In genomic region chr5:114745581-114745980, GRCm38 (mm10) we compare ENCODE assay signal across 16 mouse cellular contexts. TPM values are rescaled to one million over a fixed set of nuclear protein-coding genes. Genes with fewer than 3 reads are reported as not detected.
DNase-seq lines count a peak whose midpoint lies in the region; ATAC-seq lines count a peak whose summit lies in the region.
"Had no signal": no experiment of that assay in that cellular context is flagged by ENCODE, and none has a peak within 500 bp of the region (broad histone marks: within the 10 kb centered on the region; RNA-seq: fewer than 3 reads in every experiment).

No protein-coding gene starts in this region.

- H3K27me3 ChIP-seq in kidney, embryonic 16.5 days (ENCODE audit: insufficient read depth, low read length): no peaks in the 10 kb centered on the region
- H3K27me3 ChIP-seq in splenic B cell, adult 2 months (ENCODE audit: control insufficient read depth, insufficient read depth, low read length, poor library complexity, severe bottlenecking): no peaks in the 10 kb centered on the region
- H3K27me3 ChIP-seq in liver, embryonic 12.5 days (replicated peaks): no peaks in the 10 kb centered on the region
- H3K27me3 ChIP-seq: hindbrain, embryonic 13.5 days; liver, embryonic 15.5 days; neural tube, embryonic 12.5 days had no signal

- H3K9ac ChIP-seq in kidney, embryonic 16.5 days (replicated peaks; ENCODE audit: low read length): no peak overlapping the region
- no peak overlapping the region for H3K9ac ChIP-seq in liver, embryonic 12.5 days
- H3K9ac ChIP-seq: hindbrain, embryonic 13.5 days; liver, embryonic 15.5 days; neural tube, embryonic 12.5 days had no signal

- peaks cover 68% of the 10 kb centered on the region for H3K36me3 ChIP-seq in kidney, embryonic 16.5 days (ENCODE audit: insufficient read depth, low read length)
- peaks cover 26% of the 10 kb centered on the region for H3K36me3 ChIP-seq in splenic B cell, adult 2 months (ENCODE audit: control insufficient read depth, insufficient read depth, low read length, poor library complexity, severe bottlenecking)
- H3K36me3 ChIP-seq in liver, embryonic 12.5 days: peaks cover 91% of the 10 kb centered on the region

- no peaks in the 10 kb centered on the region for H3K9me3 ChIP-seq in kidney, embryonic 16.5 days (ENCODE audit: low read length)
- H3K9me3 ChIP-seq in liver, embryonic 12.5 days (replicated peaks): no peaks in the 10 kb centered on the region
- H3K9me3 ChIP-seq: hindbrain, embryonic 13.5 days; limb, embryonic 10.5 days; liver, embryonic 15.5 days; neural tube, embryonic 12.5 days had no signal

- no peak overlapping the region for H3K4me3 ChIP-seq in kidney, embryonic 16.5 days (ENCODE audit: low read length)
- no peak overlapping the region for H3K4me3 ChIP-seq in liver, embryonic 12.5 days
- H3K4me3 ChIP-seq: erythroblast, embryonic 14.5 days; hindbrain, embryonic 13.5 days; limb, embryonic 10.5 days; liver, embryonic 15.5 days; neural tube, embryonic 12.5 days had no signal

- DNase-seq in cerebellum, postnatal 10 days: peak; percentile 72 to 79
- no peak for DNase-seq in cerebellum, adult 9-10 months
- DNase-seq in kidney, adult 18-20 months: peak; percentile 38
- DNase-seq in spleen, adult 18-20 months: peak; percentile 30 to 37
- no peak for DNase-seq in spleen, postnatal 4 days (ENCODE audit: low spot score in 2 of 2)
- peak; percentile 15 for DNase-seq in splenic B cell, adult 2 months (ENCODE audit: low read depth, low spot score)
- DNase-seq: adrenal gland, postnatal 25 days had no signal

- H3K27ac ChIP-seq in kidney, embryonic 16.5 days (ENCODE audit: low read length): no peak overlapping the region
- H3K27ac ChIP-seq in liver, embryonic 12.5 days: no peak overlapping the region
- H3K27ac ChIP-seq: hindbrain, embryonic 13.5 days; limb, embryonic 10.5 days; liver, embryonic 15.5 days; neural tube, embryonic 12.5 days had no signal

- no peaks in the 10 kb centered on the region for H3K4me1 ChIP-seq in kidney, embryonic 16.5 days (ENCODE audit: insufficient read depth, low read length)
- H3K4me1 ChIP-seq in liver, embryonic 12.5 days: no peaks in the 10 kb centered on the region
- H3K4me1 ChIP-seq: hindbrain, embryonic 13.5 days; limb, embryonic 10.5 days; liver, embryonic 15.5 days; neural tube, embryonic 12.5 days had no signal

- H3K4me2 ChIP-seq in kidney, embryonic 16.5 days (replicated peaks; ENCODE audit: low read depth, low read length): no peak overlapping the region
- H3K4me2 ChIP-seq in liver, embryonic 12.5 days: no peak overlapping the region
- H3K4me2 ChIP-seq: hindbrain, embryonic 13.5 days; liver, embryonic 15.5 days; neural tube, embryonic 12.5 days had no signal

- 85% methylated on average over 5 of the region's 5 CpGs for WGBS in kidney, embryonic 16.5 days
- 75% methylated on average over 5 of the region's 5 CpGs for WGBS in liver, embryonic 12.5 days (ENCODE audit: insufficient replicate concordance)

- no peak for ATAC-seq in kidney, embryonic 16.5 days (ENCODE audit: low FRiP score, low TSS enrichment)
- no peak for ATAC-seq in liver, embryonic 12.5 days
- ATAC-seq: intestine, postnatal 0 days; midbrain, embryonic 16.5 days had no signal

RNA-seq across cellular contexts. Expression of gene Ankrd13a, which starts 28.9 kb away (rescaled TPM):
- polyA plus RNA-seq in kidney, embryonic 16.5 days (2015; fragmentation: Nextera tagmentation; extraction: Ambion mirVana): 15.6 and 33.9 TPM in 2 replicates
- 85.2 and 87.5 TPM in 2 replicates for polyA plus RNA-seq in liver, embryonic 12.5 days (2016; fragmentation: Nextera tagmentation; extraction: Ambion mirVana)

RNA-seq across cellular contexts. Expression of gene Git2, which starts 29.7 kb away (rescaled TPM):
- 45.7 and 50.1 TPM in 2 replicates for polyA plus RNA-seq in kidney, embryonic 16.5 days (2015; fragmentation: Nextera tagmentation; extraction: Ambion mirVana)
- polyA plus RNA-seq in liver, embryonic 12.5 days (2016; fragmentation: Nextera tagmentation; extraction: Ambion mirVana): 28.1 and 28.3 TPM in 2 replicates

RNA-seq across cellular contexts. Expression of gene Tchp, which starts 38.0 kb away (rescaled TPM):
- 15.5 and 16.1 TPM in 2 replicates for polyA plus RNA-seq in kidney, embryonic 16.5 days (2015; fragmentation: Nextera tagmentation; extraction: Ambion mirVana)
- 6.2 and 7.5 TPM in 2 replicates for polyA plus RNA-seq in liver, embryonic 12.5 days (2016; fragmentation: Nextera tagmentation; extraction: Ambion mirVana)

RNA-seq across cellular contexts. Expression of gene Gltp, which starts 54.8 kb away (rescaled TPM):
- 86.0 and 89.6 TPM in 2 replicates for polyA plus RNA-seq in kidney, embryonic 16.5 days (2015; fragmentation: Nextera tagmentation; extraction: Ambion mirVana)
- polyA plus RNA-seq in liver, embryonic 12.5 days (2016; fragmentation: Nextera tagmentation; extraction: Ambion mirVana): 41.9 and 44.0 TPM in 2 replicates

Comparison
In these comparisons a context has a peak if more than half of its experiments do, and no peak if none do; other contexts are left out.
1. DNase-seq: peak in cerebellum, postnatal 10 days (2 of 2), kidney, adult 18-20 months (single experiment), spleen, adult 18-20 months (2 of 2) and splenic B cell, adult 2 months (single experiment); none in cerebellum, adult 9-10 months (single experiment) and spleen, postnatal 4 days (0 of 2).